Mouse (Mus musculus) stomach, embryonic 15.5 days (tissue): Measurements from ENCODE around the gene Mroh2a. TPM values are rescaled to one million over a fixed set of nuclear protein-coding genes. Genes with fewer than 3 reads are reported as not detected.
A peak's percentile ranks its signal among the peaks of the same experiment; 100 is the strongest.

Source experiments
- ATAC-seq: fragments of 200-750 bp; cut with Nextera tagmentation; 2 replicates; pipeline ENCODE4 v1.8.0; 2017; ENCODE audit warnings: low read depth, moderate number of reproducible peaks, moderate TSS enrichment; ENCODE audit not compliant: insufficient read depth, low FRiP score
- H3K27ac ChIP-seq: fragments of 300-500 bp; sonication (generic); 2 replicates; pipeline ENCODE4 v1.5.1; 2015; ENCODE audit warnings: mild to moderate bottlenecking, inconsistent platforms
- H3K27me3 ChIP-seq: fragments of 300-500 bp; sonication (generic); replicated peaks from 2 replicates; pipeline ENCODE4 v1.6.1; 2015; ENCODE audit warnings: inconsistent platforms
- H3K36me3 ChIP-seq: fragments of 300-500 bp; sonication (generic); 2 replicates; pipeline ENCODE4 v1.6.1; 2015; ENCODE audit warnings: inconsistent platforms
- H3K4me1 ChIP-seq: fragments of 300-500 bp; sonication (generic); 2 replicates; pipeline ENCODE4 v1.6.1; 2015; ENCODE audit warnings: inconsistent platforms
- H3K4me2 ChIP-seq: fragments of 300-500 bp; sonication (generic); 2 replicates; pipeline ENCODE4 v1.6.1; 2015; ENCODE audit warnings: mild to moderate bottlenecking, inconsistent platforms
- H3K4me3 ChIP-seq: fragments of 300-500 bp; sonication (generic); replicated peaks from 2 replicates; pipeline ENCODE4 v1.5.1; 2015; ENCODE audit warnings: inconsistent platforms
- H3K9ac ChIP-seq: fragments of 300-500 bp; sonication (generic); 2 replicates; pipeline ENCODE4 v1.6.1; 2015; ENCODE audit warnings: inconsistent platforms
- H3K9me3 ChIP-seq: fragments of 300-500 bp; sonication (generic); 2 replicates; pipeline ENCODE4 v1.6.1; 2016; ENCODE audit warnings: inconsistent platforms
- WGBS: fragments of 180-500 bp; shearing (Covaris S2); methylation state at CpG from one replicate; pipeline ENCODE4 v1.1.7; 2015; 5-methylcytosine and 5-hydroxymethylcytosine counted together
- polyA plus RNA-seq: library from polyadenylated mRNA; unstranded; fragments of >200 nt; fragmentation: Nextera tagmentation; extraction: Ambion mirVana; gene quantifications from 2 replicates; pipeline ENCODE4 v1.2.1, GENCODE M21; 2015

Mroh2a gene
- polyA plus RNA-seq, 1 experiment from 2014 or later, result 1.2 TPM

DNA sequence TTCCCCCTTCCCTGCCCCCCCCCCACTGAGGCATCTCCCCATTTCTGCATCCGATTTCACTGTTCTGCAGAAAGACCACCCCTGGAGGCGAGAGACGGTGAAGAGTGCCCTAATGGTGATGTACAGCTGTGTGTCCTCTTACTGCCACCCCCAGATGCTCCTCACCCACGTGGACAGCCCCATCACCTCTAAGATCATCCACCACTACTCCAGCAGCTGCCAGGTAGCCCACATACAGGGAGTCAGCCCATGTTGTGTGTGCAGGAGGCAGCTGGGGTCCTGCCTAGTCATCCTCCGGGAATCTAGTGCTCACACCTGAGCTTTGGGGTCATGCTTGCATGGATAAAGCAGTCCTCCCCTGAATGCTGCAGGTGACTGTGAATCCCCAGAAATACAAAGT is 17.1 kb downstream of the Mroh2a start:
- ATAC-seq, result no peak
- whole genome bisulfite sequencing, result 61% methylated on average over 5 of the region's 5 CpGs
- Histone ChIP-seq H3K4me3 (no peak overlapping the region), H3K27me3 (no peaks in the 10 kb centered on the region), H3K4me2 (no peak overlapping the region), H3K4me1 (no peaks in the 10 kb centered on the region), H3K9me3 (peaks cover 15% of the 10 kb centered on the region), H3K36me3 (no peaks in the 10 kb centered on the region), H3K9ac (no peak overlapping the region), H3K27ac (no peak overlapping the region)

DNA sequence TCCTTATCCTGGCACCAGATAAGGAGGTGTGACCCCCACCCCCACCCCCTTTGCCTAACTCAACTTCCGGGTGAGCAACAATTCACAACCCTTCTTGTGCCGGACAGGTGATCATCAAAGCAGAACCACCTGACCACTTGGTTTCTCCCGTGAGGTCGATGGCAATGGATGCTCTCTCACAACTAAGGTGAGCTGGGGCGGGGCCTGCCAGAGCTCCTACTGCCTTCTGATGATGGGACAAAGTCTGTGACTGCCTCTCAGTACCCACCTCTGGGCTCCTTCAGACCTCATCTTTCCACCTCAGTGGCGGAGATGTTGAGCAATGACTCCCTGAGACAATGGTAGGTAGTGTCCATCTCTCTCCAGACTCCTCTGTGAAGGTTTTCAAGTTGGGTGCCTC is 19.1 kb downstream of the Mroh2a start:
- H3K4me1 ChIP-seq, result no peaks in the 10 kb centered on the region
- no peaks in the 10 kb centered on the region for H3K36me3 ChIP-seq
- no peak overlapping the region for H3K9ac ChIP-seq
- H3K27me3 ChIP-seq, result no peaks in the 10 kb centered on the region
- H3K4me2 ChIP-seq, result no peak overlapping the region
- no peak for ATAC-seq
- no peak overlapping the region for H3K27ac ChIP-seq
- H3K9me3 ChIP-seq, result peaks cover 15% of the 10 kb centered on the region; the same call in 1 of the 2 replicates
- H3K4me3 ChIP-seq, result no peak overlapping the region
- WGBS, result 77% methylated on average over 6 of the region's 6 CpGs

DNA sequence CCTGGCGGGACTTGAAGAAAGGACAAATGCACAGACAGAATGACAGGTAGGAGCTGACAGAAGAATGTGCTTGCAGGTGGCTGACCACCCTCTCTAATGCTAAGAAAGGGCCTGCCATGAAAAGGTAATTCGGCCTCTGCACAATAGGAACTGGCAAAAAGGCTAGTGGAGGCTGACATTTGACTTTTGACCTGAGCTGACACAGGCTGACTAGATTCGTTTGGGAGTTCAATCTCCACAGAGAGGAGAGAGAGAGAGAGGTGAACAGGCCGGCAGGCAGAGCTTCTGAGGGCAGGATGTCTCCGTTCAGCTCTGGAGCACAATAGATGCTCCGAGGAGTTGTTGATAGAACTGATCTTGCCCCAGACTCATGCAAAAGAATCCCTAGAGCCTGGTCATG is 19.6 kb downstream of the Mroh2a start:
- no peak overlapping the region for H3K4me3 ChIP-seq
- ATAC-seq, result no peak
- H3K9ac ChIP-seq, result no peak overlapping the region
- no peak overlapping the region for H3K27ac ChIP-seq
- peaks cover 15% of the 10 kb centered on the region; the same call in 1 of the 2 replicates for H3K9me3 ChIP-seq
- H3K4me1 ChIP-seq, result no peaks in the 10 kb centered on the region
- WGBS, result 42% methylated on average over 6 of the region's 6 CpGs
- H3K27me3 ChIP-seq, result no peaks in the 10 kb centered on the region
- H3K4me2 ChIP-seq, result no peak overlapping the region
- no peaks in the 10 kb centered on the region for H3K36me3 ChIP-seq

DNA sequence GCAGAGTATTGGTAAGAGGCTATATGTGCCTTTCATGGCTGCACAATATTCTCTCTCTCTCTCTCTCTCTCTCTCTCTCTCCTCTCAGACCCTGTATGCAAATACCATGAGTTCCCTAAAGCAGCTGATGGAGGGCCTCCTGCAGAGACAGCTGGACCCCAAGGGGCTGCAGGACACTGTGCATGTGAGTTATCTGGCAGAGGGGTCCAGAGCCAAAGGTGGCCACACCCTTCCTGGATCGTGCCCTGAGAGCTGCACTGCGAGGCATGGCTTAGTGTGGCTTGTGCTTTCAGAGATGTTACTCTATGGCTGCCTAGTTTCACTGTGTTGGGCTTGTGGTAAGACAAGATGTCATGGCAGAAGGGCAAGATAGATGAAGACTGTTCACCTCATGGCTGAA is 20.9 kb downstream of the Mroh2a start:
- 42% methylated on average over 2 of the region's 2 CpGs for WGBS
- Histone ChIP-seq H3K4me2 (no peak overlapping the region), H3K27me3 (no peaks in the 10 kb centered on the region), H3K36me3 (no peaks in the 10 kb centered on the region), H3K4me3 (no peak overlapping the region), H3K9ac (no peak overlapping the region), H3K9me3 (peaks cover 15% of the 10 kb centered on the region; the same call in 1 of the 2 replicates), H3K4me1 (no peaks in the 10 kb centered on the region), H3K27ac (no peak overlapping the region)
- no peak for ATAC-seq

DNA sequence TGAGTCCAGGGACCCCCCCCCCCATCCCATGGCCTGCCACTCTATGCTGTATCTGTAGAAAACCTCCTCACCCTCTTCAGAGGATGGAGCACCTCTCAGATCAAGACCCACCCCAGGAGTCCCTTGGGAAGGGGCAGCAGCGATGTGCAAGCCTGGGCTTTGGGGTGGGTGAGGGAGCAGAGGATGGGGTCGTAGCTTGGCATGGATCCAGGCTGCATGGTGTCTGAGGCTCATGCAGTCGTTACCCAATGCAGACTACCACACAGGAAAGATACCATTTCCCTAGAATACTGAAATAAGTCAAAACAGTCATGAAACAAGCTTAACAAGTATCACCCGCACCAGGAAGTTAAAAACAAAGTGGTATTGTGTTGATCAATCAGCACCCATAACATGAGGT is 21.9 kb downstream of the Mroh2a start:
- no peaks in the 10 kb centered on the region for H3K27me3 ChIP-seq
- no peak overlapping the region for H3K9ac ChIP-seq
- WGBS, result 64% methylated on average over 4 of the region's 4 CpGs
- peaks cover 15% of the 10 kb centered on the region; the same call in 1 of the 2 replicates for H3K9me3 ChIP-seq
- no peak for ATAC-seq
- H3K4me2 ChIP-seq, result no peak overlapping the region
- no peaks in the 10 kb centered on the region for H3K36me3 ChIP-seq
- H3K4me1 ChIP-seq, result no peaks in the 10 kb centered on the region
- H3K27ac ChIP-seq, result no peak overlapping the region
- H3K4me3 ChIP-seq, result no peak overlapping the region

DNA sequence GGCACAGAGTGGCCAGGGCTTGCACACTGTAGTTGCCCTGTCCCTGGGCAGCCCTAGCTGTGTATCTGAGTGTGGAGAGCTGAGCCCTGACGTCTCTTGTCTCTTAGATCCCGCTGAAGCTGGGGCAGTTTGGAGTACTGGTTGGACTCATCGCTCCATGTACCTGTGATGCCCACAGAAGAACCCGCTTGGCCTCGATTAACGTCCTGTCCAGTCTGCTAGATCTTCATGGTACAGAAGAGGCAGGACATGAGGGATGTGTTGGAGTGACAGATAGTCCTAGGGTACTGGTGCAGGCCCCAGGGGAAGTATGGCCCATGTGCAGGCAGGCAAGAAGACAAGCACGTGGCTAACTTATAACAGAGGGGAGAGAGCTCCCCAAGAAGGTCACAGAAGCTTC is 22.8 kb downstream of the Mroh2a start:
- no peaks in the 10 kb centered on the region for H3K4me1 ChIP-seq
- ATAC-seq, result peak; percentile 1; the same call in 1 of the 2 replicates
- no peaks in the 10 kb centered on the region for H3K27me3 ChIP-seq
- 75% methylated on average over 7 of the region's 7 CpGs for WGBS
- no peaks in the 10 kb centered on the region for H3K36me3 ChIP-seq
- H3K27ac ChIP-seq, result no peak overlapping the region
- H3K9ac ChIP-seq, result no peak overlapping the region
- no peak overlapping the region for H3K4me3 ChIP-seq
- no peak overlapping the region for H3K4me2 ChIP-seq
- peaks cover 15% of the 10 kb centered on the region; the same call in 1 of the 2 replicates for H3K9me3 ChIP-seq

DNA sequence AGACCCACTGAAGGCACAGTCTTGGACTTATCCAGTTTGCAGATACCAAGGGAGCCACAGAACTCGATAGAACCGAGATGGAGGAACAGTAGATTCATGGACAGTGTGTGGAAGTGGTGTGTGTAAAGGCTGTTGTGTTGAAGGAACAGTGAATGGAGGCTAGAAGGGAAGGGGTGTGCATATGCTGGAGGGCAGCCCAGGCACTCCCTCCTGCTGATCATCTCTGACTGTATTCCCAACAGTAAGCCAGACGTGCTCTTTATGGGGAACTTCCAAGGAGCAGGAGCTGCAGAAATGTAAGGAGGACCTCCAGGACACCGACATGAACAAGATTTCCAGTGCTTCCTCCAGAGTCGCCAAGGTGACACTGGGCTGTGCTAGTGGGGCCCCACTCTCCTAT is 23.2 kb downstream of the Mroh2a start:
- peaks cover 15% of the 10 kb centered on the region; the same call in 1 of the 2 replicates for H3K9me3 ChIP-seq

DNA sequence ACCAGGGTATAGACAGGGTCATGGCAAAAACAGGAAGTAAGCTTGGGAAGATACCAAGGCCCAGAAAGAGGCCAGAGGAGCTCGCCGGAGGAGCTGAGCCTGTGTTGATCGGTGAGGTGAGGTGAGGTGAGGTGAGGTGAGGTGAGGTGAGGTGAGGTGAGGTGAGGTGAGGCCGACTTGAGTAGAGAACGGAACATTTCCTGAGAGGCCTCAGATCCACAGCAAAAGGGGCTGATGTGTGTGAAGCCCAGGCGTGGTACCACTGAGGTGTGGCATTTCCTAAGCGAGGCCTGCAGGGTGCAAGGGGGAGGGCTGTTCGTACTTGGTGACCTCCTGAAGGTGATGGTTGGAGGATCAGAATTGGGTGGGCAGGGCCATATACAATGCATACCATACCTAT is 26.3 kb downstream of the Mroh2a start:
- Histone ChIP-seq H3K4me2 (no peak overlapping the region), H3K4me1 (no peaks in the 10 kb centered on the region), H3K4me3 (no peak overlapping the region), H3K9ac (no peak overlapping the region), H3K9me3 (peaks cover 11% of the 10 kb centered on the region; the same call in 1 of the 2 replicates), H3K27ac (no peak overlapping the region), H3K27me3 (no peaks in the 10 kb centered on the region), H3K36me3 (no peaks in the 10 kb centered on the region)
- WGBS, result 71% methylated on average over 8 of the region's 8 CpGs
- no peak for ATAC-seq

More for the DNA sequence above, 23.2 kb downstream of the Mroh2a start:
- Histone ChIP-seq H3K36me3 (no peaks in the 10 kb centered on the region), H3K9ac (no peak overlapping the region), H3K4me3 (no peak overlapping the region), H3K4me1 (no peaks in the 10 kb centered on the region), H3K27me3 (no peaks in the 10 kb centered on the region), H3K27ac (no peak overlapping the region), H3K4me2 (no peak overlapping the region)
- 79% methylated on average over 5 of the region's 5 CpGs for WGBS
- no peak for ATAC-seq

DNA sequence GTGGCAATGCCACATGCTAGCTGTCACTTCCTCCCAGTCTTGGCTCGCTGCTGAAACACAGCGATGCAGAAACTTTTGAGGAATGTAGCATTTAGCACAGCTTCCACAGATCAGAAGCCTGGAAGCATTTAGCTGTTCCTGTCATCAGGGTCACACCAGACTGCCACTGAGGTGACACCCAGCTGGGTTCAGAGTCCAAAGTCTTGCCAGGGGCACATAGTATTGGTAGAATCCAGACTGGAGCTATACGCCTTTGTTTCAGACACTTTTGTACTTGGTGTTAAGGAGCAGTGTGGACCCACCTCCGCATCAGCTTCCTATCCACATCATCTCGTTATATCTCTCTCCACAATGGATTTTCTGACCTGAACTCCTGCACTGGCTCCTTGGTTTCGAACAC is 26.8 kb downstream of the Mroh2a start:
- H3K27me3 ChIP-seq, result no peaks in the 10 kb centered on the region
- WGBS, result 74% methylated on average over 6 of the region's 6 CpGs
- H3K4me1 ChIP-seq, result no peaks in the 10 kb centered on the region
- no peak overlapping the region for H3K9ac ChIP-seq
- ATAC-seq, result no peak
- peaks cover 11% of the 10 kb centered on the region; the same call in 1 of the 2 replicates for H3K9me3 ChIP-seq
- no peak overlapping the region for H3K4me3 ChIP-seq
- no peak overlapping the region for H3K27ac ChIP-seq
- no peaks in the 10 kb centered on the region for H3K36me3 ChIP-seq
- H3K4me2 ChIP-seq, result no peak overlapping the region

DNA sequence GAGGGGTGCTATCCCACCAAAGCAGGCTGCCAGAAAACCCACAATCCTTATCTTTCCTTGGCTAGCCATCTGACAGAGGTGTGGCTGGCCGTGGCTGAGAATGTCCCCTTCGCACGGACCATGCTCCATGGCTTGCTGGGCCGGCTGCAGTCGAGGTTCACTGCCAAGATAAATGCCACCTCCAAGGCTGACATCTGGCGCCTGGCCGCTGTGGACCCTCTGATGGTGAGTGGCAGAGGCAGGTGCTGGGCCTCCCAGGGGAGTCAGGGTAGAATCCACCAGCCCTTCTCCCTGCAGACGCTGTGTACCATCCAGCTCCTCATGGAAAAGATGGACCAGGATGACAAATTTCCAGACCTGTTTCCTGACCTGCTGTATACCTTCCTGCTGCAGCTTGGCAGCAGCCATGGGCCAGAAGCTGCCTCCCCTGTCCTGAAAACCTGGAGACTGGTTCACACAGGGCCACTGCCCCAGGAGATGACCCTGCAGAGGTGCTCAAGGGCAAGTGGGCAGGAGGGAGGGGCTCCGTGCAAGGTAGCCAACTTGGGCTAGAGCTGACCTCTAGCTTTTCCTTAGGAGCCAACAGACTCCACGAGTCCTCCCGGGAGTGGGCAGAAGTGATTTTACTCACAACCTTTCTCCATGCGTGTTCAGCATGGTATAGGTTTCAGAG is 28.1 kb downstream of the Mroh2a start:
- no peaks in the 10 kb centered on the region for H3K36me3 ChIP-seq
- H3K4me3 ChIP-seq, result no peak overlapping the region
- H3K9ac ChIP-seq, result no peak overlapping the region
- H3K4me1 ChIP-seq, result no peaks in the 10 kb centered on the region
- 86% methylated on average over 12 of the region's 12 CpGs for WGBS
- no peak overlapping the region for H3K4me2 ChIP-seq
- ATAC-seq, result no peak
- H3K9me3 ChIP-seq, result 0 out of 2 replicates have a peak, but pooled peaks cover 4% of the 10 kb centered on the region
- H3K27ac ChIP-seq, result no peak overlapping the region
- H3K27me3 ChIP-seq, result no peaks in the 10 kb centered on the region

DNA sequence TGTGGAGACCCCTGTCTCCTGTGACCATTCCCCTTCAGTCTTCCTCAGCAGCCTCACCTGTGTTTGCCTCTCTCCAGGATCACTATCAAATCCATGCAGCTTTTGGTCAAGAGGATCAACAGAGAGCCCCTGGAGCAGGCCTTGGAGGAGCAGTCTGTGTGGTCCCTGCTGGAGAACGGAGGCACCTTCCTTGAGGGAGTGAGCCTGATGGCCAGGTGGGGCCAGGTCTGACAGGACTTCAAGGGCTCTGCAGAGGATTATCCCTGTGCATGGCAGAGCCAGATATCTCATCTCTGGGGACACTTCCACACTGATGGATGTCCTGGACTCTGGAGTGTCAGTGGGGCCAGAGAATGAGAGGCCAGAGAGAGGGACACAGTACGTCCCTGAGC is 28.7 kb downstream of the Mroh2a start:
- Histone ChIP-seq H3K4me1 (no peaks in the 10 kb centered on the region), H3K27ac (no peak overlapping the region), H3K4me3 (no peak overlapping the region), H3K4me2 (no peak overlapping the region), H3K9me3 (no peaks in the 10 kb centered on the region), H3K27me3 (no peaks in the 10 kb centered on the region), H3K36me3 (peaks cover 4% of the 10 kb centered on the region; the same call in 1 of the 2 replicates), H3K9ac (no peak overlapping the region)
- no peak for ATAC-seq
- WGBS, result 51% methylated on average over 2 of the region's 2 CpGs

DNA sequence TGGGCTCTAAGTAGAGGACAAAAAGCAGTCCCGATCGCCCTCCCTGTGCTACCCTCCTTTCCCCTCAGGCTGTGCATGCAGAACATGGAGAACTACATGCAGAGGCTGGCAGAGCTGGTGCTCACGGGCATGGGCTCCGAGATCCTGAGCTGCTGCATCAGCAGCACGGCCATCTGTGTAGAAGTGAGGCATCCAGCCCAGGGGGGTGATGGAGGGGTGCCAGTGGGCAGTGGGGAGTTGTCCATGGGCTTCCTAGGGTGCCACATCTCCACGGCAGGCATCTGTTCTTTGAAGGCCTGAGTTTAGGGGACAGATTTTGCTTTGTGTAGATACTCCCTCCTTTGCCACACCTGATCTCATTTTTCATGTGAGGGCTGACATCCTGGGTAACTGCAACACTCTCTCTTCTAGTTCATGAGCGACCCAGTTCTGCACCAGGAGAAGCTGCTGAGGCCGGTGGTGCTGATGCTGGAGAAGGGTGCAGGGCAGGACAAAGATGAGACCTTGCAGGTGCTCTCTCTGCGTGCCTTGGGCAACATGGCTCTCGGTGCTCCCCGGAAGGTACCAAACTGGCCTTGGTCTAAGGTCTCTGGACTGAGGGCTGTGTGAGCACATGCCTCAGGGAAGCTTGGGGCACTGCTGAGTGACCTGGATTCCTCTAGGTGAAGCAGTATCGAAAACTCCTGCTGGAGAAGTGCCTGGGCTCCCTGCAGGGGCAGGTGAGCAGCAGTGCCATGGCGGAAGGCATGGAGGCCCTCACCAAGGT is 29.4 kb downstream of the Mroh2a start:
- no peak overlapping the region for H3K4me2 ChIP-seq
- no peak for ATAC-seq
- H3K9me3 ChIP-seq, result no peaks in the 10 kb centered on the region
- no peak overlapping the region for H3K27ac ChIP-seq
- H3K27me3 ChIP-seq, result no peaks in the 10 kb centered on the region
- no peak overlapping the region for H3K9ac ChIP-seq
- 76% methylated on average over 13 of the region's 13 CpGs for WGBS
- H3K36me3 ChIP-seq, result peaks cover 11% of the 10 kb centered on the region; the same call in 1 of the 2 replicates
- no peaks in the 10 kb centered on the region for H3K4me1 ChIP-seq
- H3K4me3 ChIP-seq, result no peak overlapping the region
